Mouse (Mus musculus) cerebellum, adult 2 months (tissue): ENCODE measurements around the gene Ccnjl. TPM values are rescaled to one million over a fixed set of nuclear protein-coding genes. Genes with fewer than 3 reads are reported as not detected.
A peak's percentile ranks its signal among the peaks of the same experiment; 100 is the strongest.

Source experiments
- DNase-seq, 2 experiments: peaks; one replicate each; pipeline ENCODE4 v3.0.0; 2021
- H3K27ac ChIP-seq: fragments of 200-500 bp; 2 replicates; pipeline ENCODE4 v1.5.1; 2012; ENCODE audit warnings: low read length, control low read depth, inconsistent platforms; ENCODE audit not compliant: insufficient read depth
- H3K27me3 ChIP-seq: fragments of 200-500 bp; 2 replicates; pipeline ENCODE4 v1.6.1; 2012; ENCODE audit warnings: inconsistent platforms, mild to moderate bottlenecking, low read length, moderate library complexity; ENCODE audit not compliant: control insufficient read depth, insufficient read depth
- H3K4me1 ChIP-seq: fragments of 200-500 bp; 2 replicates; pipeline ENCODE4 v1.6.1; 2011; ENCODE audit warnings: low read length; ENCODE audit not compliant: control insufficient read depth, insufficient read depth
- H3K4me3 ChIP-seq: fragments of 200-500 bp; replicated peaks from 2 replicates; pipeline ENCODE3; 2011; ENCODE audit warnings: mild to moderate bottlenecking, low read depth, low read length, control low read depth; ENCODE audit not compliant: insufficient read depth
- CTCF ChIP-seq: fragments of 200-500 bp; IDR thresholded peaks from 2 replicates; pipeline ENCODE4 v1.5.1; 2011; ENCODE audit warnings: low read depth, mild to moderate bottlenecking, control low read depth, low read length, moderate library complexity, borderline replicate concordance; ENCODE audit not compliant: insufficient read depth
- POLR2A ChIP-seq: fragments of 200-500 bp; IDR thresholded peaks from 2 replicates; pipeline ENCODE4 v1.6.1; 2011; ENCODE audit warnings: low read length, control low read depth, borderline replicate concordance; ENCODE audit not compliant: insufficient read depth
- WGBS: fragments of 180-500 bp; shearing (Covaris S2); methylation state at CpG from one replicate; pipeline ENCODE4 v1.1.7; 2018; 5-methylcytosine and 5-hydroxymethylcytosine counted together
- polyA plus RNA-seq: library from polyadenylated mRNA; depleted of rRNA; stranded (reverse); fragments of >200 nt; gene quantifications from 2 replicates; pipeline ENCODE4 v1.2.3, GENCODE M21; 2012

Ccnjl gene
- polyA plus RNA-seq, 1 experiment, result 8.4 TPM

DNA sequence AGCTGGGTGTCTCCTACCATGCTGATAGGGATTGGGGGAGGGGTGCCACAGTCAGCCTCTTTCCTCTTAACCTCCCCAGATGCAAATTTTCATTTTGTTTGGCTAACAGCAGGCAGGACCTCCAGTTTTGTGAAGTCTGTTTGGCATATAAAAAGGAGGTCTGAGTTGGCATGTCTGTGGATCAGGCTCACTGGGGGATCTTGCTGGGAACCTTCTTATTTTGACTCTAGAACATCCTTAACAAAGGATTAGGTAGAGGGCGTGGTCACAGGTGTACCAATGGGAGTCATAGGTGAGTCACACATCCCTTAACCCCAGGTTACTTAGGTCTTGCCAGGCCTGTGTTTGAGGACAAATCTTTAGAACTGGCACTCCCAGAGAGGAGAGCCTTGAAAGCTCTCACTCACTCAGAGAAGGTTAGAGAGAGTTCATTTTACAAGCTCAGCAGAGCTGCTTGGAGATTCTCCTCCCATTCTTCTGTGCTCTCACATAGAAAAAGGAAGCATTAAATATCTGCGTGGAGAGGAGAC is 15.9 kb upstream of the Ccnjl start:
- Histone ChIP-seq H3K4me1 (peaks cover 29% of the 10 kb centered on the region), H3K27me3 (no peaks in the 10 kb centered on the region), H3K4me3 (no peak overlapping the region), H3K27ac (no peak overlapping the region)
- TF ChIP-seq POLR2A (no peak), CTCF (no peak)
- DNase-seq, result no peak
- whole genome bisulfite sequencing, result 44% methylated on average over 2 of the region's 2 CpGs

DNA sequence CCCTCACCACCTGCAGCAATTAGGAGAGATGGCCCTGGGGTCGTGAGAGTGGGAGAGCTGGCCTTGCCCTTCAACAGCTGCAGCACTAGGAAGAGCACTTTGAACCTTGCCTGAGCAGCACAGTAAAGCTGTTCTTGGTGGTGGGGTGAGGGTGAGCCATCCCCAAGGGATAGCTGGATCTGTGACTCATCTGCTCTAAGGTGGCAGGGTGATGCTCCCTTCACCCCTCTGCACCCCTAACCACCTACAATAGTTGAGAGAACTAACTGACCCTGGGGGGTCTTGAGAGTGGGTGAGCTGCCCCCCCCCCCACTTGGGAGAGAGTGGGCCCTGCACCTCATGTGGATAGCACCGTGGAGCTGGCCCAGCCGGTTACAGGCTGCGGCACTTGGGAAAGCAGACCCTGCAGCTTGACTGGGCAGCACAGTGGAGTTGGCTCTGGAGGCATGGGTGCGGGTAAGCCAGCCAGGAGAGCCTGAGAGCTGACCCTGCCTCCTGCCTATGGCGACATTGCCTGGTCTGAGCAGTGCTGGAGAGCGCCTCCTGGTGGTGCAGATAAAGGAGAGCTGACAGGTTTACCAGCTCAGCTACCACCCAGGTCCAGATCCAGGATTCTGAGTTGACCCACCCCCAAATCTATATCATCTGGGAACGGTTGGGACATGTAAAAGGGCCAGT is 12.1 kb upstream of the Ccnjl start:
- Histone ChIP-seq H3K27ac (no peak overlapping the region), H3K4me1 (peaks cover 29% of the 10 kb centered on the region), H3K4me3 (no peak overlapping the region), H3K27me3 (no peaks in the 10 kb centered on the region)
- peak; percentile 53 to 56 for DNase-seq
- TF ChIP-seq POLR2A (no peak), CTCF (peak; percentile 58; the same call in 1 of the 2 replicates)
- WGBS, result 45% methylated on average over 8 of the region's 8 CpGs

DNA sequence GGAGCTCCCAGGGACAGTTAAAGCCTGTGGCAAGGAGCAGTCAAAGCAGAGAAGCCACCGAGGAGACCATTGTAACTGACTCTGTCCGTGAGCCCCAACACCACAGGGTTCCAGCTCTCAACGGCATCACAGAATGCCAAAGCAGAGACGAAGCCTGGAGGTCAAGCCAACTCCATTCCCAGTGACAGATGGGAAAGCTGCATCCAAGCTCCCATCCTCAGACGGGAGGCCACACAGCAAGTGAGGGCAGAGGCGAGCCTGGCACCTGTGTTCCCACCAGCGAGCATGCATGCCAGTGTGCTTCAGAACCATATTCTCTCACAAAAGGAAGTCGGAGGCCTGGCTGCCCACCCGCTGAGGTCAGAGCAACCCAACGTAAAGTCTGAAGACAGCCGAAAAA is 10.9 kb upstream of the Ccnjl start:
- Histone ChIP-seq H3K4me1 (peaks cover 29% of the 10 kb centered on the region), H3K27ac (peak overlapping the region; percentile 79), H3K27me3 (no peaks in the 10 kb centered on the region), H3K4me3 (no peak overlapping the region)
- TF ChIP-seq POLR2A (no peak), CTCF (no peak)
- WGBS, result 11% methylated on average over 11 of the region's 11 CpGs
- DNase-seq, result peak; percentile 88 to 95

DNA sequence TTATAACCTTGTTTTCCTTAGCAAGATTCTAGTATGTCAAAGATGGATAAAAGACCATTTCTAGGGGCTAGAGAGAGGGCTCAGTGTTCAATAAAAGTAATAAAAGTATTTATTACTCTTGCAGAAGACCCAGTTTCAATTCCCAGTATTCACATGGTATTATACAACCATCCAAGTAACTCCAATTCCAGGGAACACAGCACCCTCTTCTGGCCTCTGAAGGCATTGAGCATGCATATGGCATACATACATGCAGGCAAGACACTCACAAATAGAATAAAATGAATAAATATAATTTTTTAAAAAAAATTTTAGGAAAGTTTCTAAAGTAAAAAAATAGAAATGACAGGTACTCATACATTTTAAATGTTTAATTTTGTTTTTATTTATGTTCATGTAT is 10.5 kb upstream of the Ccnjl start:
- Histone ChIP-seq H3K4me3 (no peak overlapping the region), H3K27ac (peak overlapping the region; percentile 79; the same call in 1 of the 2 replicates), H3K4me1 (peaks cover 29% of the 10 kb centered on the region), H3K27me3 (no peaks in the 10 kb centered on the region)
- no peak for DNase-seq
- TF ChIP-seq CTCF, result no peak
- no peak for TF ChIP-seq POLR2A

DNA sequence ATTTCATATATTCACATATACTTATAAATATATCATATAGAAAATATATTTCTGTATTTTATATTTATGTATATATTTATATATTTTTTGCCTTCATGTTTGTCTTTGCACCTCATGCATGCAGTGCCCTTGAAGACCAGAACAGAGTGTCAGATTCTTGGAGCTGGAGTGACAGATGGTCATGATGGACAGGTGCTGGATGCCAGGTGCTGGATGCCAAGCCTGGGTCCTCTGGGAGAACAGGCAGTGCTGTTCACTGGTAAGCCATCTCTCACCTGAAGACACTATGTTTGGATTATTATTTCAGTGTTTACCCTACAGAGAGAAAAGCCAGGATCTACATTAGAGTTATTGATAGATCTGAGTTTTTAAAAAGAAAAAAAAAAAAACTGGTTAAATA is 9.8 kb upstream of the Ccnjl start:
- H3K27me3 ChIP-seq, result no peaks in the 10 kb centered on the region
- TF ChIP-seq POLR2A (no peak), CTCF (no peak)
- peaks cover 23% of the 10 kb centered on the region for H3K4me1 ChIP-seq
- H3K27ac ChIP-seq, result no peak overlapping the region
- H3K4me3 ChIP-seq, result no peak overlapping the region
- DNase-seq, result peak; percentile 54 to 76

DNA sequence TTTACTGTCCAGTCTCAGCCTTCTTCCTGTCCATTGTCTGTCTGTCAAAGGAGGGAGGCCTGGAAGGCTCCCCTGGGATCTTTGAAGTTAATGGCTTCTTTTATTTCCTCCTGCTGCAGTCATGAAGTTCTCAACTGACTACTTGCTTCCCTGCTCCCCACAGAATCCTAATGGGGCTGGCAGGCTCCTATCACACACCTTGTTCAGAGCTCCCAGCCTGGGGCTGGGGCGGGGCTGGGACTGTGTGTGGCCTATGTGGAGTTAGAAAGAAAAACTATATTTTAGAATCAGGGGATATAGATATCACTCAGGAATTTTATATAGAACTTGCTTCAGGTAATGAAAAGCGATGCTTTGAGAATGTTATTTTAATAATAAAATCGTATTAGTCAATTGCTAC is 8.1 kb upstream of the Ccnjl start:
- peaks cover 21% of the 10 kb centered on the region; the same call in 1 of the 2 replicates for H3K4me1 ChIP-seq
- no peak for DNase-seq
- no peak overlapping the region for H3K4me3 ChIP-seq
- no peak overlapping the region for H3K27ac ChIP-seq
- TF ChIP-seq POLR2A (no peak), CTCF (no peak)
- H3K27me3 ChIP-seq, result no peaks in the 10 kb centered on the region
- WGBS, result 97% methylated on average over 3 of the region's 3 CpGs

DNA sequence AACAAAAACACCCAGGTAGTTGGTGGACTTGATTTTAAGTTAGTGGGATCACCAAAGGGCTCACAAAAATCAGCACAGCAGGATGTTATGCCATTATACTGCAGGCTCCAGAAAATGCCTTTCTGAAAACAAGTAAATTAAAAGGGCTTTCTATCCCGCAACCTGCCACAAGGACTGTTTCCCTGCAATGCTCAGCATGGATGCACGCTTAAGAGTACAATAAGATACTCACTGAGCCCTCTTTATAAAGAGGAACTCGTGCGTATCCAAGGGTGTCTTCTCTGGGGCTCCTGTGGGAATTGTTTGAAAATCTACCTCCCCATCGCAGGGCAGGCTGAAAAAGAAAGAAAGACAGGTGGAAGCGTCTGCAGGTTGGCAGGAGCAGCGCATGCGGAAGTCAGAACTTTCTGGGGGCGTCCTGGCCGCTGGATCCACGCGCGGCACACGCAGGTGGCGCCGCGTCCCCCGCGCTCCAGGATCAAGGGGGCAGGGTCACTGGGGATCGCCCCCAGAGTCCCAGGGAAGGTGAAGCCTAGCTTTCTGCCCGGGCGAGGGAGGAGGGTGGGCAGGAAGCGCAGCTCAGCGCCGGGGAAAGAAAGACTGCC is 404 bp upstream of the Ccnjl start:
- Histone ChIP-seq H3K27ac (peak overlapping the region; percentile 91), H3K4me1 (peaks cover 10% of the 10 kb centered on the region; the same call in 1 of the 2 replicates), H3K27me3 (no peaks in the 10 kb centered on the region), H3K4me3 (peak overlapping the region; percentile 78)
- no peak for DNase-seq
- no peak; the same call in 1 of the 2 replicates for TF ChIP-seq POLR2A
- TF ChIP-seq CTCF, result no peak
- WGBS, result under 1% methylated on average over 25 of the region's 25 CpGs

DNA sequence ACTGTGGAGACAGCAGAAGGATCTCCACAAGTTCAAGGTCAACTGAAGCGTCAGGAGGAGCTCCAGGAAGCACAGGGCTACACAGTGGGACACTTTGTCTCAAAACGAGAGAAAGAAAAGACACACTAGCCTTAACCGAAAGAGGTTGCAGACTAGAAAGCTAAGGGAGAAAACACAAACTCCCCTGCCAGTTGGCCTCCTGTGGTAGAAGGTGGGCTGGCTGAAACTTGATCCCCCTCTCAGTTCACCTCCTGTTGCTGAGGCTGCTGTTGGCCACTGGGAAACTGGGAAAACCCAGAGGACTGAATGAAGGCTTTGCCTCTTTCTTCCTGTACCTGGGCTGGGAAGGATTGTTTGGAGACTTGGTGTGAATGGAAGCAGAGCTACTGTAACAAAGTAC is 1.5 kb downstream of the Ccnjl start:
- no peak for DNase-seq
- TF ChIP-seq CTCF (no peak), POLR2A (no peak)
- Histone ChIP-seq H3K4me3 (peak overlapping the region; percentile 78), H3K27me3 (no peaks in the 10 kb centered on the region), H3K4me1 (peaks cover 11% of the 10 kb centered on the region; the same call in 1 of the 2 replicates), H3K27ac (no peak overlapping the region)
- WGBS, result 33% methylated on average over 3 of the region's 3 CpGs
